Mouse (Mus musculus) G1E (cell line): ENCODE data around the gene Pgap3. TPM values are rescaled to one million over a fixed set of nuclear protein-coding genes. Genes with fewer than 3 reads are reported as not detected.

Experiments used
- ATAC-seq: 2 replicates; pipeline ENCODE4 v1.8.0; 2016; ENCODE audit warnings: mild to moderate bottlenecking; ENCODE audit not compliant: insufficient number of reproducible peaks, poor library complexity, low FRiP score, severe bottlenecking; ENCODE audit errors: extremely low read depth
- DNase-seq: peaks from one replicate; pipeline ENCODE4 v3.0.0; 2012; ENCODE audit warnings: low spot score
- H3K27me3 ChIP-seq: 2 replicates; pipeline ENCODE4 v1.6.1; 2012; ENCODE audit warnings: mild to moderate bottlenecking, low read length, inconsistent platforms; ENCODE audit not compliant: insufficient read depth
- H3K36me3 ChIP-seq: replicated peaks from 2 replicates; pipeline ENCODE3; 2012; ENCODE audit warnings: mild to moderate bottlenecking, inconsistent platforms
- H3K4me1 ChIP-seq: 2 replicates; pipeline ENCODE4 v1.6.1; 2012; ENCODE audit warnings: low read depth, low read length, inconsistent platforms, mixed read lengths; ENCODE audit not compliant: insufficient read depth
- H3K4me3 ChIP-seq: 2 replicates; pipeline ENCODE4 v1.5.1; 2012; ENCODE audit warnings: low read depth, mild to moderate bottlenecking, inconsistent platforms, low read length, moderate library complexity, mixed read lengths
- H3K9me3 ChIP-seq: replicated peaks from 2 replicates; pipeline ENCODE4 v1.6.1; 2012; ENCODE audit warnings: inconsistent platforms
- CTCF ChIP-seq: IDR thresholded peaks from 2 replicates; pipeline ENCODE4 v1.5.1; 2012; ENCODE audit warnings: low read depth, low read length, inconsistent platforms, mixed read lengths
- GATA1 ChIP-seq: IDR thresholded peaks from 2 replicates; pipeline ENCODE4 v1.6.1; 2012; ENCODE audit warnings: borderline replicate concordance, low read length, inconsistent platforms, mixed read lengths
- GATA2 ChIP-seq: IDR thresholded peaks from 2 replicates; pipeline ENCODE4 v1.6.1; 2012; ENCODE audit warnings: low read depth, low read length, inconsistent platforms, borderline replicate concordance
- POLR2AphosphoS5 ChIP-seq: IDR thresholded peaks from 2 replicates; pipeline ENCODE4 v1.6.1; 2012; ENCODE audit warnings: low read depth, low read length, inconsistent platforms; ENCODE audit not compliant: insufficient replicate concordance
- TAL1 ChIP-seq: conservative IDR thresholded peaks from 2 replicates; pipeline ENCODE4 v1.6.1; 2012; ENCODE audit warnings: low read depth, low read length, inconsistent platforms, mixed read lengths
- polyA plus RNA-seq: library from polyadenylated mRNA; stranded (reverse); fragments of >175 nt; gene quantifications from 2 replicates; pipeline ENCODE4 v1.2.3, GENCODE M21; 2012
- total RNA-seq, 2 experiments: library from RNA; stranded (forward) in 1 of 2; stranded (reverse) in 1 of 2; fragments of 200-1000 nt in 1 of 2; fragments of >200 nt in 1 of 2; fragmentation: Nextera tagmentation in 1 of 2; gene quantifications; 2 replicates each; pipeline ENCODE4 v1.2.3; 2014 to 2017

Gene Pgap3
- total and polyA plus RNA-seq, 3 experiments: 2.7 to 9.1 (median 7.4) TPM

- no peak for DNase-seq
- TF ChIP-seq GATA1 (no peak), TAL1 (no peak), CTCF (no peak), GATA2 (no peak), POLR2AphosphoS5 (no peak)
- Histone ChIP-seq H3K9me3 (no peaks in the 10 kb centered on the region), H3K36me3 (peaks cover 29% of the 10 kb centered on the region), H3K27me3 (peaks cover 11% of the 10 kb centered on the region), H3K4me1 (peaks cover 23% of the 10 kb centered on the region), H3K4me3 (peak overlapping the region; percentile 90)
- no peak for ATAC-seq
These were observed 526 bp upstream of the Pgap3 start for GRCm38 (mm10) chr11:98400816-98401215.

DNA sequence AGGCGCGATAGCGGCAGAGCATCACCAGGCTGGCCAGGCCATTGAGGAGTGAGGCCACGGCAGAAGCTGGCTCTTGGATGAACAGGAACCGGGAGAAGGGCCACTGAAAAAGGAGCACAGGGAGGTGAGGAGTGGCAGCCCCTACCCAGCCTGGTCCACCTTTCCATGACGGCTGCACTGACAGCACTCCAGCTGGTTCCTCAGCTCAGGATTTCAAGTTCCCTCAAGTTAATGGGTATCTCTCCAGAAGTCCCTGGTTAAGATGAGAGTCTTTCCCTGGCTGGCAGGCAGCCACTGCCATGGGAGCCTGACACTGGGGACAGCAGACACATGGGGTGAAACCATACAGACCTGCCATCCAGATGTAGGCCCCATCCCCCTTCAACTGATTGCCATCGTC is 2.3 kb downstream of the Pgap3 start:
- DNase-seq: no peak
- Histone ChIP-seq H3K4me3 (no peak overlapping the region), H3K4me1 (peaks cover 47% of the 10 kb centered on the region), H3K9me3 (no peaks in the 10 kb centered on the region), H3K27me3 (no peaks in the 10 kb centered on the region), H3K36me3 (peaks cover 34% of the 10 kb centered on the region)
- TF ChIP-seq CTCF (no peak), POLR2AphosphoS5 (no peak)
- ATAC-seq: no peak

- no peak for DNase-seq
- Histone ChIP-seq H3K27me3 (peaks cover 9% of the 10 kb centered on the region; the same call in 1 of the 2 replicates), H3K9me3 (no peaks in the 10 kb centered on the region), H3K4me3 (no peak overlapping the region), H3K36me3 (peaks cover 34% of the 10 kb centered on the region), H3K4me1 (peaks cover 60% of the 10 kb centered on the region)
- TF ChIP-seq TAL1: no peak
- no peak for TF ChIP-seq GATA1
- no peak for TF ChIP-seq GATA2
- TF ChIP-seq CTCF: no peak
- ATAC-seq: no peak
These were observed 5.2 kb downstream of the Pgap3 start for GRCm38 (mm10) chr11:98395041-98395440.

- DNase-seq (no peak), ATAC-seq (no peak)
- no peak overlapping the region for H3K4me3 ChIP-seq
- TF ChIP-seq POLR2AphosphoS5 (no peak), CTCF (no peak), GATA1 (no peak), GATA2 (no peak)
- peaks cover 53% of the 10 kb centered on the region for H3K4me1 ChIP-seq
- peaks cover 9% of the 10 kb centered on the region; the same call in 1 of the 2 replicates for H3K27me3 ChIP-seq
- H3K9me3 ChIP-seq: no peaks in the 10 kb centered on the region
- peaks cover 34% of the 10 kb centered on the region for H3K36me3 ChIP-seq
These were observed 6.0 kb downstream of the Pgap3 start for GRCm38 (mm10) chr11:98394301-98394700.

GRCm38 (mm10) chr11:98393317-98393716 is 7.0 kb downstream of the Pgap3 start:
- no peaks in the 10 kb centered on the region for H3K9me3 ChIP-seq
- H3K36me3 ChIP-seq: peaks cover 28% of the 10 kb centered on the region
- peaks cover 53% of the 10 kb centered on the region for H3K4me1 ChIP-seq
- H3K4me3 ChIP-seq: peak overlapping the region; percentile 47; the same call in 1 of the 2 replicates
- DNase-seq: peak; percentile 79
- H3K27me3 ChIP-seq: peaks cover 10% of the 10 kb centered on the region; the same call in 1 of the 2 replicates
- ATAC-seq: peak; percentile 61
- no peak for TF ChIP-seq POLR2AphosphoS5
- TF ChIP-seq TAL1: no peak
- no peak for TF ChIP-seq GATA1
- TF ChIP-seq GATA2: no peak
- TF ChIP-seq CTCF: no peak

- Histone ChIP-seq H3K4me3 (peak overlapping the region; percentile 49; the same call in 1 of the 2 replicates), H3K27me3 (peaks cover 16% of the 10 kb centered on the region), H3K9me3 (no peaks in the 10 kb centered on the region), H3K4me1 (peaks cover 54% of the 10 kb centered on the region), H3K36me3 (peaks cover 22% of the 10 kb centered on the region)
- DNase-seq (no peak), ATAC-seq (no peak)
- TF ChIP-seq GATA2 (no peak), CTCF (no peak), GATA1 (no peak), TAL1 (no peak), POLR2AphosphoS5 (no peak)
These were observed 7.6 kb downstream of the Pgap3 start for GRCm38 (mm10) chr11:98392645-98393044.

GRCm38 (mm10) chr11:98392034-98392433 is 8.3 kb downstream of the Pgap3 start:
- H3K4me1 ChIP-seq: peaks cover 54% of the 10 kb centered on the region
- ATAC-seq (no peak), DNase-seq (no peak)
- H3K9me3 ChIP-seq: no peaks in the 10 kb centered on the region
- TF ChIP-seq POLR2AphosphoS5: no peak
- TF ChIP-seq GATA2: no peak
- no peak for TF ChIP-seq GATA1
- TF ChIP-seq TAL1: no peak
- TF ChIP-seq CTCF: no peak
- H3K27me3 ChIP-seq: peaks cover 22% of the 10 kb centered on the region
- H3K4me3 ChIP-seq: no peak overlapping the region; the same call in 1 of the 2 replicates
- peaks cover 16% of the 10 kb centered on the region for H3K36me3 ChIP-seq
